Mouse (Mus musculus): Measurements from ENCODE around the gene Srebf2.

Srebf2 gene

DNA sequence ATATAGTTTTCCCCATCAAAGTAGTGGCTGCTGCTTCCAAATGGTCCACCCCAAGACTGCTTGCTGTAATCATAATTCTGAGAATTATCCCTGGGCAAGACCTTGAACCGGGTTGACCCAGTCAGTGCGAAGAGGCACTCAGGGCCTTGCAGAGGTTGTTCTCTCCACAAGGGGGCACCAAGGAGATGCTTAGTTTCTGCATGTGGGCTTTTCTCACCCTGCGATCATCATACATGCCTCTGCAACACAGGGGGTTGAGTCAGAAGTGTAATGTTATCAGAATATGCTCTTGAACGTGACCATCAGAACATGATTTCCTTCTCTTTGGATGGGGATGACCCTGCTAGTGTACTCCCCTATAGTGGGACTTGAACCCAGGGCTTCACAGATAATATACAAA lies 8.4 kb upstream of the Srebf2 start:
- Histone ChIP-seq H3K36me3 (ENCODE audit: insufficient read depth, low read length) (peaks cover 37% of the 10 kb centered on the region), H3K9me3 (ENCODE audit: low read length) (no peaks in the 10 kb centered on the region), H3K4me3 (replicated peaks; ENCODE audit: low read length) (no peak overlapping the region), H3K27me3 (ENCODE audit: insufficient read depth, low read length) (no peaks in the 10 kb centered on the region), H3K4me1 (replicated peaks; ENCODE audit: low read depth, low read length) (peaks cover 17% of the 10 kb centered on the region)
- TF ChIP-seq CTCF (conservative IDR thresholded peaks at IDR 0.05; ENCODE audit: low read length) = peak; percentile 70
- TF ChIP-seq NANOG (IDR thresholded peaks at IDR 0.05; ENCODE audit: borderline replicate concordance, low read length) = no peak
- TF ChIP-seq POU5F1 (IDR thresholded peaks at IDR 0.05; ENCODE audit: borderline replicate concordance, low read length) = no peak

DNA sequence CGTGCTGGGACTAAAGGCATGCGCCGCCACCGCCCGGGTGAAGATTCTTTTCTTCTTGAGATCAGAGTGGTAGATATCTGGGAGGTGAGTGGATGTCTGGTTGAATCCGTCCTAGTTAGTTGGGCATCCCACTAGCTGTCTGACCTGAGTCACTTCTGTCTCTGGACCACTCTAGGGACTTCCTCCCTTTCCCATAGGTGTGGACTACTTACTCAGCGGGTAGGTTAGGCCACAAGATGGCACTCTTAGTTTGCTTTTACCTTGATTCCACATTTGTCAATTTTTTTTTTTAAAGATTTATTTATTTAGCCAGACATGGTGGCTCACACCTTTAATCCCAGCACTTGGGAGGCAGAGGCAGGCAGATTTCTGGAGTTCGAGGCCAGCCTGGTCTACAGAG lies 7.8 kb upstream of the Srebf2 start:
- Histone ChIP-seq H3K4me3 (replicated peaks; ENCODE audit: low read length) (no peak overlapping the region), H3K9me3 (ENCODE audit: low read length) (no peaks in the 10 kb centered on the region), H3K36me3 (ENCODE audit: insufficient read depth, low read length) (peaks cover 32% of the 10 kb centered on the region), H3K4me1 (replicated peaks; ENCODE audit: low read depth, low read length) (peaks cover 22% of the 10 kb centered on the region), H3K27me3 (ENCODE audit: insufficient read depth, low read length) (no peaks in the 10 kb centered on the region)
- peak; percentile 29 for TF ChIP-seq CTCF (conservative IDR thresholded peaks at IDR 0.05; ENCODE audit: low read length)
- TF ChIP-seq POU5F1 (IDR thresholded peaks at IDR 0.05; ENCODE audit: borderline replicate concordance, low read length) = no peak

DNA sequence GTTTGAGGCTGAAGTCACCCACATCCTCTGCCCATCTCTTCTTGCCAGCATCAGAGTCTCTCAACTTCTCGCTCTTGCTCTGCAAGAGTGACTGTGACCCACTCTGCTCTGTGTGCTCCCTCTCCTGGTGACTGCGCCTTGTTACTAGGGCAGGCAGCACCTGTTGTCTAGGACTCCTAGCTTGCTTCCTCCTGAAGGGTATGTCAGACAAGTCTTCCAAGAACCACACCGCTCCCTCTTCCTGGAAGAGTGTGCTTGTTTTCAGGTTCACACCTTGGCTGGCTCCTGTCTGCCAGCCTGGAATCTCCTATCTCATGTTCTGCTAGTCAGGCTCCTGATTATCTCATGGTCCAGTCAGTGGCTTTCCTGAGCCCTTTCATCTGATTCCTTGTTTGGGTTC lies 6.6 kb upstream of the Srebf2 start:
- 0 out of 2 replicates have a peak, but pooled peaks have one; percentile 8 for TF ChIP-seq CTCF (conservative IDR thresholded peaks at IDR 0.05; ENCODE audit: low read length)
- no peak for TF ChIP-seq NANOG (IDR thresholded peaks at IDR 0.05; ENCODE audit: borderline replicate concordance, low read length)
- no peaks in the 10 kb centered on the region for H3K27me3 ChIP-seq (ENCODE audit: insufficient read depth, low read length)
- H3K4me1 ChIP-seq (replicated peaks; ENCODE audit: low read depth, low read length) = peaks cover 34% of the 10 kb centered on the region
- H3K9me3 ChIP-seq (ENCODE audit: low read length) = no peaks in the 10 kb centered on the region
- H3K4me3 ChIP-seq (replicated peaks; ENCODE audit: low read length) = no peak overlapping the region
- peaks cover 29% of the 10 kb centered on the region for H3K36me3 ChIP-seq (ENCODE audit: insufficient read depth, low read length)

DNA sequence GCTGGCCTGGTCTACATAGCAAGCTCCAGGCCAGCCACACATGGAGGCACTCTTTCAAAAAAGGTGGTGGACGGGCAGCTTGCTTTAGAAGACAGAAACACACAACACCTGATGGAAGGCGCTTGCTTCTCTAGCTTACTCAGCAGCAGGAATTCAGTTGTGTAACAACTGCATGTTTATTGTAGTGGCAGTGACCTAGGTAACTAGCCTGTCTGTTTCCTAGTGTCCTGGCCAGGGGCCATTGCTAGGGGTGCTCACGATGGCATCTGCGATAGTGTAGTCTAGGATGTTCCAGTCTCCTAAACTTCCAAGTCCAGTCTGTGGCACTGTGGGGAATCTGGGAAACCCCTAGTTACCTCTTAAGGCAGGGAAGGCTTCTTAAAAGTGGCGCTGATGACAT lies 2.8 kb upstream of the Srebf2 start:
- Histone ChIP-seq H3K4me1 (replicated peaks; ENCODE audit: low read depth, low read length) (peaks cover 58% of the 10 kb centered on the region), H3K4me3 (replicated peaks; ENCODE audit: low read length) (no peak overlapping the region), H3K27me3 (ENCODE audit: insufficient read depth, low read length) (no peaks in the 10 kb centered on the region), H3K36me3 (ENCODE audit: insufficient read depth, low read length) (peaks cover 28% of the 10 kb centered on the region), H3K9me3 (ENCODE audit: low read length) (peaks cover 4% of the 10 kb centered on the region; the same call in 1 of the 2 replicates)
- no peak for TF ChIP-seq CTCF (conservative IDR thresholded peaks at IDR 0.05; ENCODE audit: low read length)
- TF ChIP-seq NANOG (IDR thresholded peaks at IDR 0.05; ENCODE audit: borderline replicate concordance, low read length) = no peak
- TF ChIP-seq POU5F1 (IDR thresholded peaks at IDR 0.05; ENCODE audit: borderline replicate concordance, low read length) = no peak

DNA sequence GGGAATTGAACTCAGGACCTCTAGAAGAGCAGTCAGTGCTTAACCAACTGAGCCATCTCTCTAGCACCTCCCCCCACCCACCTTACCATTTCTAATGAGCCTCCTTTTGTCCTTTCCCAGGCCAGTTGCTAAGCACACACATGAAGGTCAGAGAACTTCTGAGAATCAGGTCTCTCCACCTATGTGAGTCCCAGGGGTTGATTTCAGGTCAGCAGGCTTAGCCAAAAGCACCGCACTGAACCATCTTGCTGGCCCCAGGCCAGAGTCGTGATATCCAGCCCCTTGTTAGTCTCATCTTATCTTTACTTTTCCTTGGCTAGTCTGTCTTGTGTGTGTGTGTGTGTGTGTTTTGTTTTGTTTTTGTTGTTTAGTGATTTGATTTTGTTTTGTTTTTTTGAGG lies 1.6 kb upstream of the Srebf2 start:
- Histone ChIP-seq H3K4me1 (replicated peaks; ENCODE audit: low read depth, low read length) (peaks cover 64% of the 10 kb centered on the region), H3K36me3 (ENCODE audit: insufficient read depth, low read length) (peaks cover 39% of the 10 kb centered on the region), H3K9me3 (ENCODE audit: low read length) (peaks cover 4% of the 10 kb centered on the region; the same call in 1 of the 2 replicates), H3K4me3 (replicated peaks; ENCODE audit: low read length) (peak overlapping the region; percentile 74; the same call in 1 of the 2 replicates), H3K27me3 (ENCODE audit: insufficient read depth, low read length) (no peaks in the 10 kb centered on the region)
- no peak for TF ChIP-seq POU5F1 (IDR thresholded peaks at IDR 0.05; ENCODE audit: borderline replicate concordance, low read length)
- TF ChIP-seq CTCF (conservative IDR thresholded peaks at IDR 0.05; ENCODE audit: low read length) = no peak
- no peak for TF ChIP-seq NANOG (IDR thresholded peaks at IDR 0.05; ENCODE audit: borderline replicate concordance, low read length)

DNA sequence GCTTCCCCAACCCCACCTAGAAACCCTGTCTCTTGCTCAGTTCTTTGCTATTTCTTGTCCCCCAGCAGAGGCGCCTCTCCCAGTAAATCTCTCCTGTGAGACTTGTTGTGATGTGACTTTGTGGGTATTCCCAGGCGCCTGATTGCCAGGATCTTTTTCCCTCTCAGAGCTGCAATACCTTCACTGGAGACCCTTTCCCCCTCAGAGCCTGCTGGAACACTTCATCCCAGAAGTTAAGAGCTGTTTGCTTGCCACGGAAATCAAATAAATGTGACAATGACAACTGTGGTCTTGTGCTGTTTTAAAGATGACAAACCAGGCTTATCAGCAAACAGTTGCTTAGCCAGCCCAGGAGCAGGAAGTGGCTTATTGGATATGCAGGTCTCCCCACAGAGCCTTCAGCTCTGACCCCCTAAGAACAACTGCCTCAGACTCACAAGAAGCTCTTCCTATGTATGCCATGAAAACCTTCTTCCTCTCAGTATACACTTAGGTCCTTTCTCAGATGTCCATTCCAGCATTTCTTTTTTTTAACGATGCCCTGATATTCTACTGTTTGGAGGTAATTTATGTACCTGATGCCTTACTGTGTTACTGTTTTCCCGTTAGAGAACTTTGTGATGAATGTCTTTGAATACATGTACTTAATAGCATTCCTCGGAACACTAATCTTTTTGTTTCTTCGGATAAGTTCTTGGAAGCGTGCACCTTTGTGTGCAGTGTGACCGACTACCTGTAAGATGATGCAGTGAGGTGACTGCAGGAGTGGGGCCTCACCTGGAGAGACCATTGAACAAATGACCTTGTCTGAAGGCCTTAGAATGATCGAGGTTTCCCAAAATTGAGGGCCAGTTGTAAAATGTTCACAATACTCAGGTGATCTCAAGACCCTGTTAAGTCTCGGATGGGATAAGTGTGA lies 871 bp upstream of the Srebf2 start:
- TF ChIP-seq POU5F1 (IDR thresholded peaks at IDR 0.05; ENCODE audit: borderline replicate concordance, low read length) (no peak), CTCF (conservative IDR thresholded peaks at IDR 0.05; ENCODE audit: low read length) (no peak), NANOG (IDR thresholded peaks at IDR 0.05; ENCODE audit: borderline replicate concordance, low read length) (no peak)
- no peaks in the 10 kb centered on the region for H3K27me3 ChIP-seq (ENCODE audit: insufficient read depth, low read length)
- H3K4me1 ChIP-seq (replicated peaks; ENCODE audit: low read depth, low read length) = peaks cover 64% of the 10 kb centered on the region
- H3K36me3 ChIP-seq (ENCODE audit: insufficient read depth, low read length) = peaks cover 40% of the 10 kb centered on the region
- H3K4me3 ChIP-seq (replicated peaks; ENCODE audit: low read length) = peak overlapping the region; percentile 74
- H3K9me3 ChIP-seq (ENCODE audit: low read length) = peaks cover 4% of the 10 kb centered on the region; the same call in 1 of the 2 replicates

DNA sequence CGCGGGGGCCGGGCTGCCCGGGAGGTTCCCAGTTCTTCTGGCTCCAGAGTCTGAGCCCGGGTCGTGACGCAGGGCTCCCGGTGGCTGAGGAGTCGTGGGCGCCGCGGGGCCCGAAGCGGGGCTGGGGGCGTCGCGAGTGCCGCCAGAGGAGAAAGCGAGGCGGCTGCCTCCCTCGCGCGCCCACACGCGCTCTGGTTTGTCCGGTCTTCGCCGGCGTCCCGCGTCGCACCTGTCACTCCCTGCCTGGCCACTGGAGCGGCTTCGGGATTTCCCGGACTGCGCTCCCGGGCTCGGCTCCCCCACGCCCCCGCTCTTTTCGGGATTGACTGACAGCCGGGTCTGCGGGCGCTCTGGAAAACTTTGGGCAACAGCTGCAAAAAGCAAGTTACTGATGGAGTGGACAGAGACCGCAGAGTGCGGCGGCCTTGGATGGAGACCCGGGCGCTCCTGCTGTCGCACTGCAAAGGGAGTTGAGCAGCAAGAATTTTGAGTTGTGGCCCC lies 680 bp downstream of the Srebf2 start:
- no peaks in the 10 kb centered on the region for H3K27me3 ChIP-seq (ENCODE audit: insufficient read depth, low read length)
- peak overlapping the region; percentile 96 for H3K4me3 ChIP-seq (replicated peaks; ENCODE audit: low read length)
- no peak for TF ChIP-seq CTCF (conservative IDR thresholded peaks at IDR 0.05; ENCODE audit: low read length)
- TF ChIP-seq NANOG (IDR thresholded peaks at IDR 0.05; ENCODE audit: borderline replicate concordance, low read length) = no peak
- TF ChIP-seq POU5F1 (IDR thresholded peaks at IDR 0.05; ENCODE audit: borderline replicate concordance, low read length) = no peak

DNA sequence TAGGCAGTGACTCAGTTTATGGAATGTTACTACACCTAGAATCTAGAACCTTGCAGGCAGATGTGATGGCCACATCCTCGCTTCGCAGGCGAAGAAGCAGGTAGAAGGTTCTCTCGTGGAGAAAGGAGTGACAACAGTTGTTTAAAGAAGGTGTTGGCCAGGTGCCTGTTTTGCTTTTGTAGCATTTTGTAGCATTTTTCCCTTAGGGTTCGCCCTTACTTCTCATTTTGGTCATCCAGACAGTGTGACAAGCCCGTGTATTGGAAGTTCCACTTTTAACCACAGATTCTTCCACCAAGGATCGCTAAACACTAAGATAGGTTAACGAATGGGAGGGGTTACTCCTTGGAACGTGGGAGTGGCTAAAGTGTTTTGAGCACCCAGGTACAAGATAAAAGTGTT lies 1.5 kb downstream of the Srebf2 start:
- no peak for TF ChIP-seq CTCF (conservative IDR thresholded peaks at IDR 0.05; ENCODE audit: low read length)
- no peak for TF ChIP-seq POU5F1 (IDR thresholded peaks at IDR 0.05; ENCODE audit: borderline replicate concordance, low read length)
- TF ChIP-seq NANOG (IDR thresholded peaks at IDR 0.05; ENCODE audit: borderline replicate concordance, low read length) = no peak
- no peaks in the 10 kb centered on the region for H3K27me3 ChIP-seq (ENCODE audit: insufficient read depth, low read length)
- H3K9me3 ChIP-seq (ENCODE audit: low read length) = peaks cover 4% of the 10 kb centered on the region; the same call in 1 of the 2 replicates
- peaks cover 85% of the 10 kb centered on the region for H3K4me1 ChIP-seq (replicated peaks; ENCODE audit: low read depth, low read length)
- peaks cover 41% of the 10 kb centered on the region for H3K36me3 ChIP-seq (ENCODE audit: insufficient read depth, low read length)
- peak overlapping the region; percentile 96 for H3K4me3 ChIP-seq (replicated peaks; ENCODE audit: low read length)

More for the DNA sequence above, 680 bp downstream of the Srebf2 start:
- Histone ChIP-seq H3K9me3 (ENCODE audit: low read length) (peaks cover 4% of the 10 kb centered on the region; the same call in 1 of the 2 replicates), H3K36me3 (ENCODE audit: insufficient read depth, low read length) (peaks cover 38% of the 10 kb centered on the region), H3K4me1 (replicated peaks; ENCODE audit: low read depth, low read length) (peaks cover 76% of the 10 kb centered on the region)
